Mouse (Mus musculus) MEL (cell line): ENCODE measurements around the gene Dis3l. TPM values are rescaled to one million over a fixed set of nuclear protein-coding genes. Genes with fewer than 3 reads are reported as not detected.

Experiments
- DNase-seq: peaks from one replicate; pipeline ENCODE4 v3.0.0; 2011; ENCODE audit warnings: low read depth, low spot score
- H3K27ac ChIP-seq: 2 replicates; pipeline ENCODE4 v1.5.1; 2012; ENCODE audit warnings: low read depth, mild to moderate bottlenecking, control low read depth, low read length, moderate library complexity; ENCODE audit not compliant: control insufficient read depth
- H3K27me3 ChIP-seq, 2 experiments: fragments of 150-350 bp in 1 of 2; sonication (generic) in 1 of 2; 2 replicates each; pipeline ENCODE4 v1.6.1; 2012; ENCODE audit warnings: low read length in 2 of 2, mild to moderate bottlenecking in 2 of 2, improper control_type of control experiment in 1 of 2, moderate library complexity in 1 of 2; ENCODE audit not compliant: insufficient read depth in 2 of 2, control insufficient read depth in 1 of 2
- H3K36me3 ChIP-seq, 2 experiments: 2 replicates each; pipeline ENCODE4 v1.6.1; 2012 to 2014; ENCODE audit warnings: low read length in 2 of 2, improper control_type of control experiment in 1 of 2, inconsistent platforms in 1 of 2, mild to moderate bottlenecking in 1 of 2; ENCODE audit not compliant: insufficient read depth in 2 of 2, control insufficient read depth in 1 of 2
- H3K4me1 ChIP-seq, 2 experiments: fragments of 150-350 bp in 1 of 2; sonication (generic) in 1 of 2; 2 replicates each; pipeline ENCODE4 v1.6.1; 2012; ENCODE audit warnings: low read length in 2 of 2, improper control_type of control experiment in 1 of 2, mild to moderate bottlenecking in 1 of 2; ENCODE audit not compliant: insufficient read depth in 2 of 2, control insufficient read depth in 1 of 2
- H3K4me3 ChIP-seq, 2 experiments: fragments of 150-350 bp in 1 of 2; sonication (generic) in 1 of 2; 2 replicates each; pipeline ENCODE4 v1.5.1; 2012; ENCODE audit warnings: low read depth in 2 of 2, low read length in 2 of 2, mild to moderate bottlenecking in 2 of 2, moderate library complexity in 2 of 2, control low read depth in 1 of 2, improper control_type of control experiment in 1 of 2; ENCODE audit not compliant: control insufficient read depth in 1 of 2, insufficient read depth in 1 of 2
- H3K79me2 ChIP-seq: 2 replicates; pipeline ENCODE4 v1.6.1; 2012; ENCODE audit warnings: mild to moderate bottlenecking, low read length, moderate library complexity; ENCODE audit not compliant: control insufficient read depth, poor library complexity, insufficient read depth
- H3K9ac ChIP-seq: 2 replicates; pipeline ENCODE4 v1.6.1; 2012; ENCODE audit warnings: low read depth, mild to moderate bottlenecking, control low read depth, low read length, moderate library complexity; ENCODE audit not compliant: control insufficient read depth, poor library complexity, severe bottlenecking
- H3K9me3 ChIP-seq: fragments of 150-350 bp; sonication (generic); replicated peaks from 2 replicates; pipeline ENCODE4 v1.6.1; 2012; ENCODE audit warnings: mild to moderate bottlenecking, low read length, improper control_type of control experiment, moderate library complexity; ENCODE audit not compliant: insufficient read depth
- BHLHE40 ChIP-seq: IDR thresholded peaks from 2 replicates; pipeline ENCODE4 v1.6.1; 2012; ENCODE audit warnings: low read depth, mild to moderate bottlenecking, inconsistent platforms, low read length, improper control_type of control experiment, borderline replicate concordance
- CHD1 ChIP-seq: IDR thresholded peaks from 2 replicates; pipeline ENCODE4 v1.6.1; 2012; ENCODE audit warnings: low read depth, mild to moderate bottlenecking, inconsistent platforms, low read length, improper control_type of control experiment
- CHD2 ChIP-seq: IDR thresholded peaks from 2 replicates; pipeline ENCODE4 v1.6.1; 2011; ENCODE audit warnings: low read length, improper control_type of control experiment
- CTCF ChIP-seq, 3 experiments: IDR thresholded peaks in 2 of 3; conservative IDR thresholded peaks in 1 of 3; 2 replicates each; pipeline ENCODE4 v1.5.1; 2011 to 2012; ENCODE audit warnings: low read length in 3 of 3, low read depth in 2 of 3, mild to moderate bottlenecking in 2 of 3, improper control_type of control experiment in 1 of 3, inconsistent platforms in 1 of 3, mixed read lengths in 1 of 3, moderate library complexity in 1 of 3; ENCODE audit not compliant: control insufficient read depth in 1 of 3, insufficient read depth in 1 of 3, poor library complexity in 1 of 3, severe bottlenecking in 1 of 3
- E2F4 ChIP-seq: IDR thresholded peaks from 2 replicates; pipeline ENCODE4 v1.6.1; 2011; ENCODE audit warnings: low read depth, low read length, improper control_type of control experiment, borderline replicate concordance
- ELF1 ChIP-seq: IDR thresholded peaks from 2 replicates; pipeline ENCODE4 v1.6.1; 2014; ENCODE audit warnings: low read depth, mild to moderate bottlenecking, inconsistent platforms, low read length, improper control_type of control experiment, moderate library complexity
- EP300 ChIP-seq, 2 experiments: IDR thresholded peaks; 2 replicates each; pipeline ENCODE4 v1.6.1; 2011; ENCODE audit warnings: improper control_type of control experiment in 2 of 2, low read length in 2 of 2, low read depth in 1 of 2, mild to moderate bottlenecking in 1 of 2
- ETS1 ChIP-seq: IDR thresholded peaks from 2 replicates; pipeline ENCODE4 v1.6.1; 2012; ENCODE audit warnings: low read depth, mild to moderate bottlenecking, inconsistent platforms, low read length, improper control_type of control experiment, moderate library complexity
- GABPA ChIP-seq: IDR thresholded peaks from 2 replicates; pipeline ENCODE4 v1.6.1; 2012; ENCODE audit warnings: low read depth, mild to moderate bottlenecking, inconsistent platforms, low read length, improper control_type of control experiment, moderate library complexity
- GATA1 ChIP-seq: IDR thresholded peaks from 2 replicates; pipeline ENCODE4 v1.6.1; 2011; ENCODE audit warnings: low read depth, low read length, improper control_type of control experiment
- HCFC1 ChIP-seq: IDR thresholded peaks from 2 replicates; pipeline ENCODE4 v1.6.1; 2012; ENCODE audit warnings: low read depth, mild to moderate bottlenecking, inconsistent platforms, low read length, improper control_type of control experiment, moderate library complexity
- KAT2A ChIP-seq: conservative IDR thresholded peaks from 2 replicates; pipeline ENCODE4 v1.6.1; 2012; ENCODE audit warnings: low read depth, low read length, improper control_type of control experiment, inconsistent platforms
- MAFK ChIP-seq: IDR thresholded peaks from 2 replicates; pipeline ENCODE4 v1.6.1; 2011; ENCODE audit warnings: low read depth, mild to moderate bottlenecking, low read length, improper control_type of control experiment, borderline replicate concordance
- MAX ChIP-seq: IDR thresholded peaks from 2 replicates; pipeline ENCODE4 v1.6.1; 2011; ENCODE audit warnings: low read length, improper control_type of control experiment
- MAZ ChIP-seq: IDR thresholded peaks from 2 replicates; pipeline ENCODE4 v1.6.1; 2012; ENCODE audit warnings: low read depth, mild to moderate bottlenecking, inconsistent platforms, low read length, improper control_type of control experiment
- MEF2A ChIP-seq: IDR thresholded peaks from 2 replicates; pipeline ENCODE4 v1.6.1; 2014; ENCODE audit warnings: low read depth, mild to moderate bottlenecking, inconsistent platforms, low read length, improper control_type of control experiment; ENCODE audit not compliant: poor library complexity, insufficient replicate concordance, severe bottlenecking; ENCODE audit errors: extremely low read depth
- MXI1 ChIP-seq: IDR thresholded peaks from 2 replicates; pipeline ENCODE4 v1.6.1; 2011; ENCODE audit warnings: mild to moderate bottlenecking, low read depth, low read length, improper control_type of control experiment
- MYC ChIP-seq: IDR thresholded peaks from 2 replicates; pipeline ENCODE4 v1.6.1; 2011; ENCODE audit warnings: low read depth, mild to moderate bottlenecking, low read length, improper control_type of control experiment, moderate library complexity
- NELFE ChIP-seq: IDR thresholded peaks from 2 replicates; pipeline ENCODE4 v1.6.1; 2011; ENCODE audit warnings: low read depth, low read length, improper control_type of control experiment
- NRF1 ChIP-seq: IDR thresholded peaks from 2 replicates; pipeline ENCODE4 v1.6.1; 2014; ENCODE audit warnings: low read depth, mild to moderate bottlenecking, inconsistent platforms, low read length, improper control_type of control experiment, moderate library complexity; ENCODE audit not compliant: poor library complexity, insufficient read depth, severe bottlenecking
- POLR2A ChIP-seq, 2 experiments: IDR thresholded peaks; 2 replicates each; pipeline ENCODE4 v1.6.1; 2011 to 2012; ENCODE audit warnings: low read length in 2 of 2, mild to moderate bottlenecking in 2 of 2, control low read depth in 1 of 2, improper control_type of control experiment in 1 of 2, low read depth in 1 of 2, moderate library complexity in 1 of 2; ENCODE audit not compliant: control insufficient read depth in 1 of 2, insufficient read depth in 1 of 2, poor library complexity in 1 of 2
- POLR2AphosphoS2 ChIP-seq: IDR thresholded peaks from 2 replicates; pipeline ENCODE4 v1.6.1; 2011; ENCODE audit warnings: low read length, improper control_type of control experiment
- POLR2AphosphoS5 ChIP-seq: IDR thresholded peaks from 2 replicates; pipeline ENCODE4 v1.6.1; 2012; ENCODE audit warnings: low read depth, borderline replicate concordance, mild to moderate bottlenecking, inconsistent platforms, low read length, moderate library complexity, mixed read lengths
- RAD21 ChIP-seq: IDR thresholded peaks from 2 replicates; pipeline ENCODE4 v1.6.1; 2011; ENCODE audit warnings: mild to moderate bottlenecking, low read depth, low read length, improper control_type of control experiment
- RCOR1 ChIP-seq: IDR thresholded peaks from 2 replicates; pipeline ENCODE4 v1.6.1; 2012; ENCODE audit warnings: low read depth, mild to moderate bottlenecking, inconsistent platforms, low read length, improper control_type of control experiment
- SIN3A ChIP-seq: IDR thresholded peaks from 2 replicates; pipeline ENCODE4 v1.6.1; 2012; ENCODE audit warnings: low read length, improper control_type of control experiment, inconsistent platforms
- SMC3 ChIP-seq: IDR thresholded peaks from 2 replicates; pipeline ENCODE4 v1.6.1; 2011; ENCODE audit warnings: low read depth, low read length, improper control_type of control experiment
- TAL1 ChIP-seq: IDR thresholded peaks from 2 replicates; pipeline ENCODE4 v1.6.1; 2012; ENCODE audit warnings: mild to moderate bottlenecking, inconsistent platforms, low read length, moderate library complexity, mixed read lengths
- TBP ChIP-seq: IDR thresholded peaks from 2 replicates; pipeline ENCODE4 v1.8.0; 2011; ENCODE audit warnings: low read depth, low read length, improper control_type of control experiment
- TCF12 ChIP-seq: IDR thresholded peaks from 2 replicates; pipeline ENCODE4 v1.6.1; 2014; ENCODE audit warnings: low read depth, mild to moderate bottlenecking, inconsistent platforms, low read length, improper control_type of control experiment, moderate library complexity
- UBTF ChIP-seq: IDR thresholded peaks from 2 replicates; pipeline ENCODE4 v1.6.1; 2012; ENCODE audit warnings: low read depth, mild to moderate bottlenecking, inconsistent platforms, low read length, improper control_type of control experiment, moderate library complexity, borderline replicate concordance; ENCODE audit not compliant: insufficient read depth
- USF1 ChIP-seq: IDR thresholded peaks from 2 replicates; pipeline ENCODE4 v1.6.1; 2014; ENCODE audit warnings: low read depth, mild to moderate bottlenecking, inconsistent platforms, low read length, improper control_type of control experiment, moderate library complexity
- USF2 ChIP-seq, 2 experiments: IDR thresholded peaks; 2 replicates each; pipeline ENCODE4 v1.6.1; 2011 to 2012; ENCODE audit warnings: improper control_type of control experiment in 2 of 2, low read length in 2 of 2, borderline replicate concordance in 1 of 2, inconsistent platforms in 1 of 2, low read depth in 1 of 2, mild to moderate bottlenecking in 1 of 2; ENCODE audit not compliant: insufficient read depth in 1 of 2
- ZC3H11A ChIP-seq: IDR thresholded peaks from 2 replicates; pipeline ENCODE4 v1.6.1; 2012; ENCODE audit warnings: low read depth, mild to moderate bottlenecking, inconsistent platforms, low read length, improper control_type of control experiment
- ZKSCAN1 ChIP-seq: IDR thresholded peaks from 2 replicates; pipeline ENCODE4 v1.6.1; 2012; ENCODE audit warnings: low read depth, mild to moderate bottlenecking, inconsistent platforms, low read length, improper control_type of control experiment, moderate library complexity
- ZMIZ1 ChIP-seq: IDR thresholded peaks from 2 replicates; pipeline ENCODE4 v1.6.1; 2012; ENCODE audit warnings: low read depth, mild to moderate bottlenecking, inconsistent platforms, low read length, improper control_type of control experiment, moderate library complexity
- polyA plus RNA-seq, 2 experiments: library from polyadenylated mRNA; stranded (reverse) in 1 of 2; unstranded in 1 of 2; fragments of >175 nt in 1 of 2; fragments of >200 nt in 1 of 2; gene quantifications; 2 replicates each; pipeline versions ENCODE4 v1.2.1 to v1.2.4; 2012; ENCODE audit warnings: low replicate concordance in 2 of 2, low read depth in 1 of 2; ENCODE audit not compliant: insufficient read length in 2 of 2, insufficient read depth in 1 of 2, missing spikeins in 1 of 2
- total RNA-seq: library from RNA; depleted of rRNA; stranded (reverse); fragments of 300-350 nt; gene quantifications from 2 replicates; pipeline ENCODE4 v1.2.3, GENCODE M21; 2012

Dis3l gene
- total and polyA plus RNA-seq, 3 experiments, result 13.1 to 14.0 TPM; not detected in 1

GRCm38 (mm10) chr9:64281105-64281780 is 59.8 kb downstream of the Dis3l start, which contains the start of gene Tipin:
TSS of gene Tipin (plus strand) at chr9:64281581.
- DNase-seq, result peak; percentile 96
- Histone ChIP-seq H3K4me3 (peak within 1 kb of the TSS; percentile 63 to 99), H3K27ac (peak within 1 kb of the TSS; percentile 93), H3K79me2 (peaks cover 33% of the 10 kb centered on the region), H3K9me3 (no peaks in the 10 kb centered on the region), H3K36me3 (peaks cover 0 to 24% of the 10 kb centered on the region in 2 experiments; a peak in 3 of 4 replicates), H3K9ac (peak within 1 kb of the TSS; percentile 99), H3K4me1 (peaks cover 3 to 11% of the 10 kb centered on the region in 2 experiments; a peak in 2 of 4 replicates), H3K27me3 (no peaks in the 10 kb centered on the region)
- TF ChIP-seq MAZ, result no peak
- TF ChIP-seq EP300 (IDR thresholded peaks at IDR 0.05; ENCODE audit: low read depth in 1 of 2, low read length in 2 of 2), result no peak
- TF ChIP-seq ELF1, result no peak
- peak; percentile 94 for TF ChIP-seq CHD2
- TF ChIP-seq CTCF (IDR thresholded peaks at IDR 0.05 in 2 of 3, conservative IDR thresholded peaks at IDR 0.05 in 1 of 3; ENCODE audit: control insufficient read depth in 1 of 3, insufficient read depth in 1 of 3, low read depth in 2 of 3, low read length in 3 of 3, poor library complexity in 1 of 3, severe bottlenecking in 1 of 3), result no peak
- peak; percentile 87 for TF ChIP-seq ZMIZ1
- TF ChIP-seq UBTF, result no peak
- TF ChIP-seq MAX, result no peak
- no peak for TF ChIP-seq NRF1
- TF ChIP-seq KAT2A, result no peak; the same call in 1 of the 2 replicates
- TF ChIP-seq HCFC1, result peak; percentile 73; the same call in 1 of the 2 replicates
- no peak for TF ChIP-seq MEF2A
- TF ChIP-seq POLR2AphosphoS5, result no peak
- no peak for TF ChIP-seq GABPA
- no peak for TF ChIP-seq SMC3
- no peak for TF ChIP-seq GATA1
- TF ChIP-seq ETS1, result no peak
- TF ChIP-seq TAL1, result no peak
- TF ChIP-seq E2F4, result peak; percentile 94
- no peak for TF ChIP-seq USF1
- TF ChIP-seq SIN3A, result no peak; the same call in 1 of the 2 replicates
- no peak for TF ChIP-seq RCOR1
- TF ChIP-seq BHLHE40, result no peak
- TF ChIP-seq CHD1, result no peak
- TF ChIP-seq POLR2AphosphoS2, result peak; percentile 88; the same call in 1 of the 2 replicates
- peak; percentile 93 for TF ChIP-seq NELFE
- no peak for TF ChIP-seq MAFK
- no peak for TF ChIP-seq ZKSCAN1
- peak; percentile 92 to 95 for TF ChIP-seq POLR2A (IDR thresholded peaks at IDR 0.05; ENCODE audit: control insufficient read depth in 1 of 2, insufficient read depth in 1 of 2, low read depth in 1 of 2, low read length in 2 of 2, poor library complexity in 1 of 2)
- no peak; the same call in 1 of the 2 replicates for TF ChIP-seq MXI1
- no peak for TF ChIP-seq TCF12
- peak; percentile 56 for TF ChIP-seq TBP
- TF ChIP-seq USF2 (IDR thresholded peaks at IDR 0.05; ENCODE audit: borderline replicate concordance in 1 of 2, insufficient read depth in 1 of 2, low read depth in 1 of 2, low read length in 2 of 2), result no peak
- no peak for TF ChIP-seq MYC
- TF ChIP-seq RAD21, result no peak
- TF ChIP-seq ZC3H11A, result no peak
